Mouse (Mus musculus): ENCODE data around the gene Tsga10ip. TPM values are rescaled to one million over a fixed set of nuclear protein-coding genes. Genes with fewer than 3 reads are reported as not detected.

Gene Tsga10ip
- total RNA-seq (2015) (not detected in 2 replicates), total RNA-seq (2017) (0.34 TPM in 1 of 2 replicates, not detected in the other)

- no peak for ATAC-seq (replicated peaks; ENCODE audit: poor library complexity)
Observed at GRCm38 (mm10) chr19:5402293-5402692, at the start of gene Tsga10ip. Tsga10ip (minus strand) TSS chr19:5402526.

GRCm38 (mm10) chr19:5451766-5452165, 49.4 kb upstream of the Tsga10ip start:
- ATAC-seq (replicated peaks; ENCODE audit: poor library complexity) = no peak

- no peak for ATAC-seq (replicated peaks; ENCODE audit: poor library complexity)
Observed at GRCm38 (mm10) chr19:5449673-5450072, 47.3 kb upstream of the Tsga10ip start.

- ATAC-seq (replicated peaks; ENCODE audit: poor library complexity) = peak; percentile 66
Observed at GRCm38 (mm10) chr19:5448354-5449150, 46.2 kb upstream of the Tsga10ip start.

- ATAC-seq (replicated peaks; ENCODE audit: poor library complexity) = peak; percentile 75
Observed at GRCm38 (mm10) chr19:5447515-5448353, 45.4 kb upstream of the Tsga10ip start, which contains the start of gene Fosl1. Fosl1 (plus strand) TSS chr19:5447547.

GRCm38 (mm10) chr19:5445747-5446146, 43.4 kb upstream of the Tsga10ip start:
- no peak for ATAC-seq (replicated peaks; ENCODE audit: poor library complexity)

GRCm38 (mm10) chr19:5444954-5445353, 42.6 kb upstream of the Tsga10ip start:
- ATAC-seq (replicated peaks; ENCODE audit: poor library complexity) = no peak

- peak; percentile 57 for ATAC-seq (replicated peaks; ENCODE audit: poor library complexity)
Observed at GRCm38 (mm10) chr19:5444371-5444908, 42.1 kb upstream of the Tsga10ip start.

GRCm38 (mm10) chr19:5433951-5434350, 31.6 kb upstream of the Tsga10ip start:
- ATAC-seq (replicated peaks; ENCODE audit: poor library complexity) = no peak

- peak; percentile 65 for ATAC-seq (replicated peaks; ENCODE audit: poor library complexity)
Observed at GRCm38 (mm10) chr19:5432992-5433852, 30.9 kb upstream of the Tsga10ip start.

- no peak for ATAC-seq (replicated peaks; ENCODE audit: poor library complexity)
Observed at GRCm38 (mm10) chr19:5431911-5432464, 29.7 kb upstream of the Tsga10ip start.

GRCm38 (mm10) chr19:5430408-5430807, 28.1 kb upstream of the Tsga10ip start:
- ATAC-seq (replicated peaks; ENCODE audit: poor library complexity) = peak; percentile 26

- ATAC-seq (replicated peaks; ENCODE audit: poor library complexity) = no peak
Observed at GRCm38 (mm10) chr19:5429806-5430205, 27.5 kb upstream of the Tsga10ip start.

GRCm38 (mm10) chr19:5429219-5429618, 26.9 kb upstream of the Tsga10ip start:
- no peak for ATAC-seq (replicated peaks; ENCODE audit: poor library complexity)

- no peak for ATAC-seq (replicated peaks; ENCODE audit: poor library complexity)
Observed at GRCm38 (mm10) chr19:5428083-5428482, 25.8 kb upstream of the Tsga10ip start.

- ATAC-seq (replicated peaks; ENCODE audit: poor library complexity) = no peak
Observed at GRCm38 (mm10) chr19:5426640-5427290, 24.4 kb upstream of the Tsga10ip start.

- no peak for ATAC-seq (replicated peaks; ENCODE audit: poor library complexity)
Observed at GRCm38 (mm10) chr19:5425906-5426565, 23.7 kb upstream of the Tsga10ip start.

- peak; percentile 81 for ATAC-seq (replicated peaks; ENCODE audit: poor library complexity)
Observed at GRCm38 (mm10) chr19:5424782-5425741, 22.7 kb upstream of the Tsga10ip start, which contains the start of the genes Drap1 and AI837181. Drap1 (minus strand) TSS chr19:5424979. AI837181 (plus strand) TSS chr19:5425144.

All from megakaryocyte progenitor cell, adult 5-6 weeks (primary cell).